Mouse (Mus musculus) CH12.LX (cell line): ENCODE measurements around the gene Lrig2. TPM values are rescaled to one million over a fixed set of nuclear protein-coding genes. Genes with fewer than 3 reads are reported as not detected.

Source experiments
- DNase-seq: peaks from one replicate; pipeline ENCODE4 v3.0.0-alpha.2; 2013; ENCODE audit errors: extremely low read depth
- H3K27ac ChIP-seq: 2 replicates; pipeline ENCODE4 v1.5.1; 2012; ENCODE audit warnings: low read depth, mild to moderate bottlenecking, control low read depth, moderate library complexity; ENCODE audit not compliant: insufficient read depth
- H3K27me3 ChIP-seq: replicated peaks from 2 replicates; pipeline ENCODE3; 2012; ENCODE audit warnings: inconsistent platforms
- H3K36me3 ChIP-seq, 2 experiments: replicated peaks in 1 of 2; 2 replicates each; pipeline versions ENCODE3 to v1.6.1; 2012; ENCODE audit warnings: inconsistent platforms in 1 of 2, low read length in 1 of 2, mild to moderate bottlenecking in 1 of 2, mixed read lengths in 1 of 2, moderate library complexity in 1 of 2; ENCODE audit not compliant: control insufficient read depth in 1 of 2, insufficient read depth in 1 of 2
- H3K4me1 ChIP-seq, 2 experiments: 2 replicates each; pipeline ENCODE4 v1.6.1; 2012; ENCODE audit warnings: inconsistent platforms in 1 of 2, moderate library complexity in 1 of 2; ENCODE audit not compliant: insufficient read depth in 2 of 2, control insufficient read depth in 1 of 2
- H3K4me2 ChIP-seq: 2 replicates; pipeline ENCODE4 v1.6.1; 2012; ENCODE audit warnings: low read depth, mild to moderate bottlenecking, control low read depth; ENCODE audit not compliant: poor library complexity, insufficient read depth, severe bottlenecking
- H3K4me3 ChIP-seq, 3 experiments: fragments of 150-350 bp in 1 of 3; sonication (generic) in 1 of 3; replicated peaks in 1 of 3; 2 replicates each; pipeline versions ENCODE3 to v1.5.1; 2011 to 2012; ENCODE audit warnings: low read depth in 2 of 3, low read length in 2 of 3, mild to moderate bottlenecking in 2 of 3, moderate library complexity in 2 of 3, control low read depth in 1 of 3, improper control_type of control experiment in 1 of 3, inconsistent platforms in 1 of 3, mixed read lengths in 1 of 3; ENCODE audit not compliant: poor library complexity in 1 of 3
- H3K79me2 ChIP-seq: replicated peaks from 2 replicates; pipeline ENCODE4 v1.6.1; 2012; ENCODE audit warnings: mild to moderate bottlenecking, moderate library complexity; ENCODE audit not compliant: control insufficient read depth, poor library complexity, insufficient read depth, severe bottlenecking; ENCODE audit errors: extremely low read depth
- H3K9ac ChIP-seq: 2 replicates; pipeline ENCODE4 v1.6.1; 2012; ENCODE audit warnings: low read depth, mild to moderate bottlenecking, control low read depth, moderate library complexity; ENCODE audit not compliant: insufficient read depth
- H3K9me3 ChIP-seq: replicated peaks from 2 replicates; pipeline ENCODE3; 2012; ENCODE audit warnings: low read length, inconsistent platforms, mixed read lengths
- BHLHE40 ChIP-seq: IDR thresholded peaks from 2 replicates; pipeline ENCODE4 v1.6.1; 2011; ENCODE audit warnings: mild to moderate bottlenecking, low read depth, low read length, improper control_type of control experiment
- CTCF ChIP-seq, 2 experiments: IDR thresholded peaks in 1 of 2; conservative IDR thresholded peaks in 1 of 2; 2 replicates each; pipeline ENCODE4 v1.5.1; 2011 to 2012; ENCODE audit warnings: low read depth in 2 of 2, low read length in 2 of 2, improper control_type of control experiment in 1 of 2, inconsistent platforms in 1 of 2, mild to moderate bottlenecking in 1 of 2, moderate library complexity in 1 of 2
- E2F4 ChIP-seq: IDR thresholded peaks from 2 replicates; pipeline ENCODE4 v1.6.1; 2011; ENCODE audit warnings: low read depth, low read length, improper control_type of control experiment; ENCODE audit not compliant: insufficient replicate concordance
- ELF1 ChIP-seq: IDR thresholded peaks from 2 replicates; pipeline ENCODE4 v1.6.1; 2014; ENCODE audit warnings: low read depth, mild to moderate bottlenecking, inconsistent platforms, low read length, improper control_type of control experiment
- IRF4 ChIP-seq: IDR thresholded peaks from 2 replicates; pipeline ENCODE4 v1.6.1; 2014; ENCODE audit warnings: low read depth, mild to moderate bottlenecking, inconsistent platforms, low read length, improper control_type of control experiment
- JUND ChIP-seq: conservative IDR thresholded peaks from 2 replicates; pipeline ENCODE4 v1.6.1; 2011; ENCODE audit warnings: low read depth, low read length, improper control_type of control experiment
- KAT2A ChIP-seq: IDR thresholded peaks from 2 replicates; pipeline ENCODE4 v1.6.1; 2012; ENCODE audit warnings: low read length, improper control_type of control experiment, inconsistent platforms; ENCODE audit not compliant: insufficient replicate concordance
- MAX ChIP-seq: IDR thresholded peaks from 2 replicates; pipeline ENCODE4 v1.6.1; 2011; ENCODE audit warnings: low read length, improper control_type of control experiment
- TBP ChIP-seq: conservative IDR thresholded peaks from 2 replicates; pipeline ENCODE4 v1.6.1; 2011; ENCODE audit warnings: low read depth, low read length, improper control_type of control experiment
- ZMIZ1 ChIP-seq: IDR thresholded peaks from 2 replicates; pipeline ENCODE4 v1.6.1; 2012; ENCODE audit warnings: low read depth, mild to moderate bottlenecking, inconsistent platforms, low read length, improper control_type of control experiment
- dilution Hi-C: fragments of 300-500 bp; cut with MboI; formaldehyde crosslinking; loops from 2 replicates; pipeline ENCODE4 v1.14.3; 2020; ENCODE audit warnings: low sequenced_read_pairs; ENCODE audit not compliant: extremely low pct_unique_long_range_greater_than_20kb, extremely low pct_ligation_motif_present
- in situ Hi-C: fragments of 300-500 bp; cut with MboI; formaldehyde crosslinking; loops from 3 replicates; pipeline ENCODE4 v1.14.3; 2019; ENCODE audit warnings: low sequenced_read_pairs, low pct_ligation_motif_present, low pct_unique_long_range_greater_than_20kb, mixed read lengths
- polyA plus RNA-seq: library from polyadenylated mRNA; unstranded; fragments of >175 nt; gene quantifications from 2 replicates; pipeline ENCODE4 v1.2.1, GENCODE M21; 2012; ENCODE audit warnings: low read depth; ENCODE audit not compliant: insufficient read length
- total RNA-seq, 2 experiments: library from RNA; depleted of rRNA; stranded (reverse); fragments of 300-350 nt in 1 of 2; fragments of >200 nt in 1 of 2; gene quantifications; 2 replicates each; pipeline ENCODE4 v1.2.3; 2012 to 2014

The Lrig2 gene
- total and polyA plus RNA-seq, 3 experiments, result 2.8 to 5.4 (median 5.1) TPM

- Histone ChIP-seq H3K9ac (no peak overlapping the region), H3K4me2 (no peak overlapping the region), H3K4me3 (no peak overlapping the region), H3K79me2 (no peaks in the 10 kb centered on the region), H3K4me1 (peaks cover 9 to 30% of the 10 kb centered on the region in 2 experiments), H3K27ac (no peak overlapping the region), H3K36me3 (no peaks in the 10 kb centered on the region), H3K27me3 (no peaks in the 10 kb centered on the region), H3K9me3 (no peaks in the 10 kb centered on the region)
- dilution Hi-C loops (no loop called here), in situ Hi-C loops (loop anchor here (10.0 kb wide), 1 partner anchor 158 kb away; no protein-coding TSS in a partner anchor)
- peak in 1 of 2 experiments; percentile 29; a peak in 2 of 4 replicates for TF ChIP-seq CTCF (conservative IDR thresholded peaks at IDR 0.05 in 1 of 2, IDR thresholded peaks at IDR 0.05 in 1 of 2; ENCODE audit: low read depth in 2 of 2, low read length in 2 of 2)
- no peak for TF ChIP-seq IRF4
- DNase-seq, result no peak
These were observed 5.4 kb upstream of the Lrig2 start for GRCm38 (mm10) chr3:104517161-104517560.

- in situ Hi-C loops, result loop anchor here (10.0 kb wide), 1 partner anchor 160 kb away; no protein-coding TSS in a partner anchor
- no peak for TF ChIP-seq JUND
- TF ChIP-seq E2F4, result no peak
- no peak for TF ChIP-seq KAT2A
- no peak overlapping the region for H3K4me2 ChIP-seq
- H3K27me3 ChIP-seq, result no peaks in the 10 kb centered on the region
- H3K9me3 ChIP-seq, result no peaks in the 10 kb centered on the region
- H3K27ac ChIP-seq, result no peak overlapping the region
- H3K9ac ChIP-seq, result no peak overlapping the region
- peaks cover 6 to 28% of the 10 kb centered on the region in 2 experiments for H3K4me1 ChIP-seq
- H3K79me2 ChIP-seq, result peaks cover 5% of the 10 kb centered on the region; the same call in 1 of the 2 replicates
- dilution Hi-C loops, result no loop called here
- no peak for DNase-seq
- H3K4me3 ChIP-seq, result no peak overlapping the region
- no peaks in the 10 kb centered on the region for H3K36me3 ChIP-seq
These were observed 2.8 kb upstream of the Lrig2 start for GRCm38 (mm10) chr3:104514510-104514909.

- in situ Hi-C loops (loop anchor here (10.0 kb wide), 1 partner anchor 162 kb away; no protein-coding TSS in a partner anchor), dilution Hi-C loops (no loop called here)
- Histone ChIP-seq H3K4me2 (peak overlapping the region; percentile 95), H3K9me3 (no peaks in the 10 kb centered on the region), H3K36me3 (no peaks in the 10 kb centered on the region), H3K9ac (peak overlapping the region; percentile 67), H3K4me1 (peaks cover 6 to 14% of the 10 kb centered on the region in 2 experiments), H3K27me3 (no peaks in the 10 kb centered on the region), H3K4me3 (peak overlapping the region; percentile 75 to 94 (median 84)), H3K27ac (no peak overlapping the region), H3K79me2 (peaks cover 10% of the 10 kb centered on the region; the same call in 1 of the 2 replicates)
- DNase-seq, result no peak
- TF ChIP-seq TBP (no peak), BHLHE40 (no peak), MAX (no peak), ELF1 (no peak), ZMIZ1 (no peak)
These were observed 668 bp upstream of the Lrig2 start for GRCm38 (mm10) chr3:104512424-104512748.
